Mouse (Mus musculus): Measurements from ENCODE around the gene Etv5.

The Etv5 gene

GRCm38 (mm10) chr16:22341236-22341671 lies 98.3 kb downstream of the Etv5 start:
- DNase-seq (ENCODE audit: low spot score), result no peak

GRCm38 (mm10) chr16:22335781-22336180 lies 103.7 kb downstream of the Etv5 start:
- DNase-seq (ENCODE audit: low spot score), result no peak

All from embryo, embryonic 10 days (tissue).